Mouse (Mus musculus) gastrocnemius, postnatal 14 days (tissue): ENCODE data around the gene Flnb. TPM values are rescaled to one million over a fixed set of nuclear protein-coding genes. Genes with fewer than 3 reads are reported as not detected.
A peak's percentile ranks its signal among the peaks of the same experiment; 100 is the strongest.

Experiments used
- DNase-seq: peaks from one replicate; pipeline ENCODE4 v3.0.0; 2021; ENCODE audit warnings: mixed read lengths
- intact Hi-C: fragments of 180-260 bp; cut with DNase I; formaldehyde crosslinking; loops from one replicate; pipeline ENCODE4 v1.15.1; 2025; ENCODE audit warnings: low total_unique reads
- total RNA-seq, 2 experiments: library from RNA; stranded (reverse); gene quantifications; 2 replicates each; pipeline ENCODE4 v1.2.3; 2021

The Flnb gene
- total RNA-seq, 2 experiments from 2014 or later = 19.9 to 20.8 TPM

GRCm38 (mm10) chr14:7822693-7823092, 4.9 kb downstream of the Flnb start:
- intact Hi-C loops = no loop called here
- DNase-seq = peak; percentile 54

GRCm38 (mm10) chr14:7824651-7825268, 7.0 kb downstream of the Flnb start:
- intact Hi-C loops = no loop called here

GRCm38 (mm10) chr14:7826151-7826937, 8.6 kb downstream of the Flnb start:
- no peak for DNase-seq
- intact Hi-C loops = no loop called here

More at GRCm38 (mm10) chr14:7824651-7825268, 7.0 kb downstream of the Flnb start:
- no peak for DNase-seq

- intact Hi-C loops = no loop called here
- no peak for DNase-seq
These were observed 11.4 kb downstream of the Flnb start for GRCm38 (mm10) chr14:7829181-7829580.

GRCm38 (mm10) chr14:7831770-7832439, 14.1 kb downstream of the Flnb start:
- no peak for DNase-seq
- intact Hi-C loops = no loop called here

- intact Hi-C loops = no loop called here
- DNase-seq = no peak
These were observed 14.7 kb downstream of the Flnb start for GRCm38 (mm10) chr14:7832440-7832783.

- intact Hi-C loops = no loop called here
- DNase-seq = no peak
These were observed 15.7 kb downstream of the Flnb start for GRCm38 (mm10) chr14:7833458-7833857.

GRCm38 (mm10) chr14:7838564-7839089, 20.9 kb downstream of the Flnb start:
- intact Hi-C loops = no loop called here

GRCm38 (mm10) chr14:7839950-7840514, 22.3 kb downstream of the Flnb start:
- intact Hi-C loops = loop anchor here (5.0 kb wide), 1 partner anchor 42 kb away; no protein-coding TSS in a partner anchor
- DNase-seq = no peak

More at GRCm38 (mm10) chr14:7838564-7839089, 20.9 kb downstream of the Flnb start:
- DNase-seq = no peak

- intact Hi-C loops = loop anchor here (5.0 kb wide), 1 partner anchor 40 kb away; no protein-coding TSS in a partner anchor
- peak; percentile 46 for DNase-seq
These were observed 25.0 kb downstream of the Flnb start for GRCm38 (mm10) chr14:7842631-7843332.

GRCm38 (mm10) chr14:7846696-7847095, 28.9 kb downstream of the Flnb start:
- intact Hi-C loops = no loop called here
- no peak for DNase-seq

GRCm38 (mm10) chr14:7847746-7848232, 30.0 kb downstream of the Flnb start:
- peak; percentile 23 for DNase-seq
- intact Hi-C loops = no loop called here

- intact Hi-C loops = no loop called here
- DNase-seq = no peak
These were observed 33.2 kb downstream of the Flnb start for GRCm38 (mm10) chr14:7850913-7851312.

- intact Hi-C loops = no loop called here
- DNase-seq = peak; percentile 57
These were observed 33.8 kb downstream of the Flnb start for GRCm38 (mm10) chr14:7851543-7852065.

GRCm38 (mm10) chr14:7853691-7854090, 35.9 kb downstream of the Flnb start:
- DNase-seq = peak; percentile 63
- intact Hi-C loops = no loop called here

GRCm38 (mm10) chr14:7854366-7854765, 36.6 kb downstream of the Flnb start:
- intact Hi-C loops = no loop called here
- DNase-seq = no peak

- intact Hi-C loops = no loop called here
- no peak for DNase-seq
These were observed 37.3 kb downstream of the Flnb start for GRCm38 (mm10) chr14:7855101-7855500.

GRCm38 (mm10) chr14:7855501-7855900, 37.7 kb downstream of the Flnb start:
- intact Hi-C loops = no loop called here
- DNase-seq = no peak

- DNase-seq = no peak
- intact Hi-C loops = no loop called here
These were observed 38.6 kb downstream of the Flnb start for GRCm38 (mm10) chr14:7856348-7856747.
